In genomic region chr1:120073519-120074306, GRCm38 (mm10) we compare ENCODE assay signal across 8 mouse cellular contexts. TPM values are rescaled to one million over a fixed set of nuclear protein-coding genes. Genes with fewer than 3 reads are reported as not detected.
A peak's percentile ranks its signal among the peaks of the same experiment; 100 is the strongest.
DNase-seq lines count a peak whose midpoint lies in the region; ATAC-seq and TF ChIP-seq lines count a peak whose summit lies in the region.

Gene Tmem37 (minus strand): TSS chr1:120074074.

- DNase-seq in 3134 (ENCODE audit: extremely low read depth, insufficient read length, low spot score) (peak; percentile 86), ES-E14 (ENCODE audit: low read depth, low spot score) (peak; percentile 58)
- DNase-seq in cerebellum, postnatal 25 days = peak; percentile 36 to 45
- DNase-seq in gastrocnemius, postnatal 25 days = peak; percentile 76
- peak; percentile 49 for DNase-seq in induced T-regulatory cell, adult 2 months (ENCODE audit: low read depth)
- DNase-seq in liver, embryonic 13.5 days = peak; percentile 6
- DNase-seq in urinary bladder, postnatal 36 days (ENCODE audit: low spot score in 2 of 2) = peak; percentile 57 to 82

- H3ac ChIP-seq in myocyte (ENCODE audit: control insufficient read depth, insufficient read length) = peak within 1 kb of the TSS; percentile 16

- ATAC-seq in liver, embryonic 13.5 days (ENCODE audit: low read depth) = peak; percentile 79

- H3K4me1 ChIP-seq in ES-E14 (ENCODE audit: control insufficient read depth in 2 of 2, insufficient read depth in 2 of 2, low read length in 2 of 2, poor library complexity in 1 of 2) = peaks cover 13 to 24% of the 10 kb centered on the region in 2 experiments
- peaks cover 34% of the 10 kb centered on the region; the same call in 1 of the 2 replicates for H3K4me1 ChIP-seq in liver, embryonic 13.5 days (replicated peaks)

- H3K27ac ChIP-seq in ES-E14 (ENCODE audit: insufficient read depth, low read depth, low read length, poor library complexity, severe bottlenecking) = no peak within 1 kb of the TSS; the same call in 1 of the 2 replicates
- peak within 1 kb of the TSS; percentile 64 for H3K27ac ChIP-seq in liver, embryonic 13.5 days

- H3K4me2 ChIP-seq in liver, embryonic 13.5 days = peak within 1 kb of the TSS; percentile 62
- H3K4me2 ChIP-seq in myocyte (ENCODE audit: low read depth) = peak within 1 kb of the TSS; percentile 84

- in situ Hi-C loops in ES-E14 (cut with MboI; ENCODE audit: low sequenced_read_pairs in 2 of 2, unreplicated experiment in 2 of 2) = no loop called here

- H3K36me3 ChIP-seq in ES-E14 (ENCODE audit: control insufficient read depth, insufficient read depth, low read length, poor library complexity, severe bottlenecking) (no peaks in the 10 kb centered on the region), myocyte (ENCODE audit: control insufficient read depth, insufficient read depth) (no peaks in the 10 kb centered on the region)
- H3K36me3 ChIP-seq in liver, embryonic 13.5 days = no peaks in the 10 kb centered on the region

- H3K9me3 ChIP-seq in ES-E14 (ENCODE audit: control insufficient read depth, insufficient read depth, low read depth, low read length) = no peaks in the 10 kb centered on the region
- H3K9me3 ChIP-seq in liver, embryonic 13.5 days (replicated peaks) = no peaks in the 10 kb centered on the region

- H3K4me3 ChIP-seq in ES-E14 (ENCODE audit: insufficient read depth in 1 of 2, low read depth in 1 of 2, low read length in 2 of 2, poor library complexity in 1 of 2, severe bottlenecking in 1 of 2) = peak within 1 kb of the TSS; percentile 69 to 70
- peak within 1 kb of the TSS; percentile 51 for H3K4me3 ChIP-seq in liver, embryonic 13.5 days (replicated peaks)
- H3K4me3 ChIP-seq in myocyte = peak within 1 kb of the TSS; percentile 59

- peak; percentile 88 for TF ChIP-seq POLR2A in myocyte (IDR thresholded peaks at IDR 0.05; ENCODE audit: insufficient read length, low read depth)

- peak within 1 kb of the TSS; percentile 69; the same call in 1 of the 2 replicates for H3K9ac ChIP-seq in ES-E14 (ENCODE audit: insufficient read depth, low read depth, low read length, poor library complexity, severe bottlenecking)
- peak within 1 kb of the TSS; percentile 55; the same call in 1 of the 2 replicates for H3K9ac ChIP-seq in liver, embryonic 13.5 days

- WGBS in liver, embryonic 13.5 days (ENCODE audit: insufficient replicate concordance) = 2% methylated on average over 40 of the region's 40 CpGs

- H3K79me2 ChIP-seq in myocyte (ENCODE audit: control insufficient read depth, insufficient read depth) = peaks cover 15% of the 10 kb centered on the region

- H3K27me3 ChIP-seq in liver, embryonic 13.5 days = peaks cover 21% of the 10 kb centered on the region
- H3K27me3 ChIP-seq in myocyte (ENCODE audit: control insufficient read depth, insufficient read depth, insufficient read length) = no peaks in the 10 kb centered on the region

TF ChIP-seq in ES-E14, 5 proteins besides CTCF, POLR2A, EP300 and RAD21:
- TF ChIP-seq ZNF384 (IDR thresholded peaks at IDR 0.05; ENCODE audit: low read depth, low read length) (no peak), ZC3H11A (IDR thresholded peaks at IDR 0.05; ENCODE audit: borderline replicate concordance, low read depth, low read length) (no peak), MAFK (IDR thresholded peaks at IDR 0.05; ENCODE audit: insufficient read depth, low read depth, low read length) (peak; percentile 99)

TF ChIP-seq in myocyte, 11 proteins besides CTCF, POLR2A, EP300 and RAD21:
- TF ChIP-seq TCF3 (IDR thresholded peaks at IDR 0.05; ENCODE audit: insufficient read length, low read depth) (no peak), MYOD1 (IDR thresholded peaks at IDR 0.05; ENCODE audit: control insufficient read depth in 1 of 3, insufficient read length in 2 of 3, low read depth in 2 of 3) (peak in 1 of 3 experiments; percentile 28), MYOG (IDR thresholded peaks at IDR 0.05; ENCODE audit: control insufficient read depth in 1 of 3, insufficient read depth in 1 of 3, insufficient read length in 2 of 3, low read depth in 2 of 3) (peak in 1 of 3 experiments; percentile 40), CEBPB (IDR thresholded peaks at IDR 0.05; ENCODE audit: insufficient read depth, poor library complexity, severe bottlenecking) (no peak), REST (IDR thresholded peaks at IDR 0.05; ENCODE audit: insufficient read depth, insufficient read length) (no peak), SRF (IDR thresholded peaks at IDR 0.05; ENCODE audit: control insufficient read depth, insufficient read length, low read depth) (no peak), USF1 (IDR thresholded peaks at IDR 0.05; ENCODE audit: low read depth) (no peak), TCF12 (IDR thresholded peaks at IDR 0.05; ENCODE audit: insufficient read depth, poor library complexity, severe bottlenecking) (no peak), POLR2AphosphoS2 (IDR thresholded peaks at IDR 0.05; ENCODE audit: insufficient read length, low read depth) (peak; percentile 89), E2F4 (IDR thresholded peaks at IDR 0.05; ENCODE audit: insufficient read depth) (no peak), MAX (IDR thresholded peaks at IDR 0.05; ENCODE audit: low read depth) (no peak)

RNA-seq across cellular contexts. Expression of gene Tmem37, which starts in this region (rescaled TPM):
- total RNA-seq in ES-E14 (2012; rRNA removed) = 15.1 and 26.7 TPM in 2 replicates
- 10 to 100 TPM; 11.2 to 16.5 TPM for total RNA-seq in gastrocnemius, postnatal 25 days (2021)
- polyA plus RNA-seq in liver, embryonic 13.5 days (2015; fragmentation: Nextera tagmentation; extraction: Ambion mirVana) = 46.4 and 52.5 TPM in 2 replicates
- polyA plus RNA-seq in myocyte (2012; fragmentation: generic; extraction: Trizol) = 80.4 TPM

Comparison
In these comparisons a context has a peak if more than half of its experiments do, and no peak if none do; other contexts are left out.
1. DNase-seq: peak in every context shown above with its lines; median percentile 86 in 3134; 76 in gastrocnemius, postnatal 25 days; 70 in urinary bladder, postnatal 36 days; 58 in ES-E14; 49 in induced T-regulatory cell, adult 2 months; 40 in cerebellum, postnatal 25 days; 6 in liver, embryonic 13.5 days.